Mouse (Mus musculus) erythroblast, embryonic 14.5 days (primary cell): ENCODE results near the gene Olfr76. TPM values are rescaled to one million over a fixed set of nuclear protein-coding genes. Genes with fewer than 3 reads are reported as not detected.
"Not testable (repeated sequence)": the region's sequence is repeated elsewhere in the genome, so short reads cannot be mapped to it uniquely, and the experiment has no call there.

Source experiments
- H3K27me3 ChIP-seq: 2 replicates; pipeline ENCODE4 v1.6.1; 2012; ENCODE audit warnings: inconsistent platforms; ENCODE audit not compliant: control insufficient read depth
- H3K36me3 ChIP-seq: 2 replicates; pipeline ENCODE4 v1.6.1; 2012; ENCODE audit warnings: mild to moderate bottlenecking, inconsistent platforms; ENCODE audit not compliant: control insufficient read depth
- H3K4me1 ChIP-seq: 2 replicates; pipeline ENCODE4 v1.6.1; 2012; ENCODE audit warnings: inconsistent platforms; ENCODE audit not compliant: control insufficient read depth
- H3K4me3 ChIP-seq: replicated peaks from 2 replicates; pipeline ENCODE3; 2012; ENCODE audit warnings: moderate library complexity, mild to moderate bottlenecking, inconsistent platforms
- H3K9me3 ChIP-seq: 2 replicates; pipeline ENCODE4 v1.6.1; 2012; ENCODE audit warnings: low read length, inconsistent platforms, mixed read lengths; ENCODE audit not compliant: control insufficient read depth
- GATA1 ChIP-seq: IDR thresholded peaks from 2 replicates; pipeline ENCODE4 v1.6.1; 2012; ENCODE audit warnings: low read length, inconsistent platforms, mixed read lengths
- TAL1 ChIP-seq: IDR thresholded peaks from 3 replicates; pipeline ENCODE4 v1.6.1; 2012; ENCODE audit warnings: low read length, inconsistent platforms, mixed read lengths
- polyA plus RNA-seq: library from polyadenylated mRNA; stranded (reverse); fragments of >175 nt; gene quantifications from 2 replicates; pipeline ENCODE4 v1.2.3, GENCODE M21; 2012

Gene Olfr76
- polyA plus RNA-seq, 1 experiment = not detected

DNA sequence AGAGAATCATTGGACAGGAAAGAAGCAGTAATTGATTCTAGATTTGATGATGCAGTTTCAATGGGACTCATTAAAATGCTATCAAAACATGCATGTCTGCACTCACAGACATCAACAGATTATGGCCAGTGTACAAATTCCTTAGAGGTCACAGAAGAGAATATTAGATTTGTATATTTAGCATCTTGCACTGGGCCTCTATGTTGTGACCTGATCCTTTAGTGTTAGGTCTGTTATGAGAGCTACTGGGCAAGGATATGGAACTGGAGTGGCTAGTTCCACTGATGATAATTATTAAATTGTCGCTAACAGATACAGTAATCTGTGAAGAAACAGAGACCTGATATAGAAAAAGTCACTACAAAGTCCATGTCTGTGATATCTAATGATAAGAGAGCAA lies 31.1 kb downstream of the Olfr76 start, which contains the start of gene Olfr1426:
Gene Olfr1426, minus strand, starts transcription at position 101 of the 400 bp plus-strand sequence.
- no peaks in the 10 kb centered on the region for H3K9me3 ChIP-seq
- H3K4me3 ChIP-seq = no peak within 1 kb of the TSS
- H3K27me3 ChIP-seq = no peaks in the 10 kb centered on the region
- no peaks in the 10 kb centered on the region for H3K4me1 ChIP-seq
- TF ChIP-seq GATA1 = no peak
- TF ChIP-seq TAL1 = no peak
- H3K36me3 ChIP-seq = no peaks in the 10 kb centered on the region

DNA sequence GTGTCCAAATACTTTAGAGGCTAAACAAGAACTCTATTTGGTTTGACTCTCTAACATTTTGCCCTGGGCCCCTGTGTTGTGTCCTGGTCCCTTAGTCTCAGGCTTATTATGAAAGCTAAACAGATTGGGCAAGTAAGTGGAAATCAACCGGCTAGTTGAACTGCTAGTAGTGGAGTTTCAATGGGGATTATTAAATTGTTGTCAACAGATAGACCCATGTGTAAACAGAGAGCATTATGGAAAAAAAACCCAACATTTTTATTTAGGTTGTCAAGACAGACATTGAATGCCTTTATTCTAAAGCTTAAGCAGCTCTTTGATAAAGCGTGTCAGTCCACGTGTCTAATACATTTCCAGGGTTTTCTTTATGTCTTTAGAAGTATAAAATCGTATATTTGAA lies 45.4 kb downstream of the Olfr76 start, which contains the start of gene Olfr1425:
Gene Olfr1425, minus strand, starts transcription at position 101 of the 400 bp plus-strand sequence.
- H3K9me3 ChIP-seq, H3K4me1 ChIP-seq: not testable (repeated sequence)

DNA sequence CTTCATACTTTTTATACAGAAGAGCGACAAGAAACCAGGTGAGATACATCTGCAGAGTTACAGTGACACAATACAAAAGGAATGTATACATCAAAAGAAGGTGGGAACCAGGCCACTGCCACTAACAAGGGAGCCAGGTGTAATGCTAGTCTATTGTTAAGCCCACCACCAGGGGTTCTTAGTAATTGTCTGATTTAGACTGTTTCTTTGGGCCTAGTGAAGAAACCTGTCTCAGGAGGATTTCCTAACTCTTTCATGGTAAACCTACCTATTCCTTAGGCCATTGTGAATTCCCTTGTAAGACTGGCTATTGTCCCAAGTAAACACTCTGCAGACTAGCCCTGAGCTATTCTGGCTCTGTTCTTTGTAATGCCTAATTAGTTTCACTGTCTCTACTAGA lies 53.5 kb downstream of the Olfr76 start:
- H3K9me3 ChIP-seq, H3K4me1 ChIP-seq, H3K36me3 ChIP-seq, H3K4me3 ChIP-seq, H3K27me3 ChIP-seq: not testable (repeated sequence)

More for the DNA sequence above, 45.4 kb downstream of the Olfr76 start, which contains the start of gene Olfr1425:
- H3K36me3 ChIP-seq, H3K27me3 ChIP-seq, H3K4me3 ChIP-seq: not testable (repeated sequence)

Other genes with a start within 250 kb of the Olfr76 start
- gene Olfr1419, start 248.1 kb downstream of the Olfr76 start, polyA plus RNA-seq = not detected in 2 replicates
- not detected in 2 replicates for gene Olfr1420, start 236.6 kb downstream of the Olfr76 start, polyA plus RNA-seq
- 0.16 and 0.23 TPM in 2 replicates for gene Patl1, start 210.8 kb downstream of the Olfr76 start, polyA plus RNA-seq
- gene Osbp, start 157.3 kb downstream of the Olfr76 start, polyA plus RNA-seq = 0.53 and 0.59 TPM in 2 replicates
- gene Olfr1423, start 81.9 kb downstream of the Olfr76 start, polyA plus RNA-seq = not detected in 2 replicates
- not detected in 2 replicates for gene Olfr1424, start 60.5 kb downstream of the Olfr76 start, polyA plus RNA-seq
- not detected in 2 replicates for gene Olfr1425, start 45.5 kb downstream of the Olfr76 start, polyA plus RNA-seq
- gene Olfr1426, start 31.2 kb downstream of the Olfr76 start, polyA plus RNA-seq = not detected in 2 replicates
- gene Olfr1427, start 19.9 kb downstream of the Olfr76 start, polyA plus RNA-seq = not detected in 2 replicates
- gene Olfr1428, start 7.3 kb downstream of the Olfr76 start, polyA plus RNA-seq = not detected in 2 replicates
- gene Olfr1555-ps1, start 46.9 kb upstream of the Olfr76 start, polyA plus RNA-seq = not detected in 2 replicates
- not detected in 2 replicates for gene Olfr1431, start 77.4 kb upstream of the Olfr76 start, polyA plus RNA-seq
- gene Olfr1432, start 109.4 kb upstream of the Olfr76 start, polyA plus RNA-seq = not detected in 2 replicates
- gene Olfr262, start 118.5 kb upstream of the Olfr76 start, polyA plus RNA-seq = not detected in 2 replicates
- not detected in 2 replicates for gene Olfr235, start 137.8 kb upstream of the Olfr76 start, polyA plus RNA-seq
- gene Olfr1434, start 156.7 kb upstream of the Olfr76 start, polyA plus RNA-seq = not detected in 2 replicates
- not detected in 2 replicates for gene Olfr1436, start 175.9 kb upstream of the Olfr76 start, polyA plus RNA-seq
- not detected in 2 replicates for gene Olfr1437, start 201.9 kb upstream of the Olfr76 start, polyA plus RNA-seq
- not detected in 2 replicates for gene Olfr1438-ps1, start 212.7 kb upstream of the Olfr76 start, polyA plus RNA-seq